Mouse (Mus musculus): Measurements from ENCODE around the gene Tnip1.

- TF ChIP-seq POLR2A (IDR thresholded peaks at IDR 0.05; ENCODE audit: borderline replicate concordance, extremely low read depth, insufficient read depth, insufficient read length, poor library complexity, severe bottlenecking) (no peak), CTCF (IDR thresholded peaks at IDR 0.05; ENCODE audit: borderline replicate concordance, extremely low read depth, insufficient read depth, insufficient read length) (no peak)
These were observed 45.3 kb downstream of the Tnip1 start for GRCm38 (mm10) chr11:54917461-54917860.

All from brain, embryonic 14.5 days (tissue).